ENCODE assay signal across 26 mouse cellular contexts in the genomic region with DNA sequence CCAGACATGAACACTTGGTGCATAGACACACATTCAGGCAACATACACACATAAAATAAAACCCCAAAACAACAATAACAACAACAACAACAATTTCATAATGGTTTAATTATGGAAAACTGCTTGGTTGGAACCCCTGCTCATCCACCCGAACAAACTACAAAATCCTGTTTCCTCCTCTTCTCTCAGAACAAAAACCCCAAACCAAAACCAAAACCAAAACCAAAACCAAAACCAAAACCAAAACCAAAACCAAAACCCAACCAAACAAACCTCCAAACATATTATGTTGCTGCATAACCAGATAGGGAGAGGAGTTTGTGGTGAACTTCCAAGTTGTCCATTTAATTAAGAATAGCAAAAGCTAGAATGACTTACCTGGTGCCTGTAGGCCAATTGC. TPM values are rescaled to one million over a fixed set of nuclear protein-coding genes. Genes with fewer than 3 reads are reported as not detected.
"Had no signal": no experiment of that assay in that cellular context is flagged by ENCODE, and none has a peak within 500 bp of the region (broad histone marks: within the 10 kb centered on the region; RNA-seq: fewer than 3 reads in every experiment).

No protein-coding gene starts in this region.

- H3K36me3 ChIP-seq: heart, embryonic 13.5 days; heart, embryonic 15.5 days; hindbrain, embryonic 13.5 days; hindbrain, embryonic 15.5 days; intestine, embryonic 15.5 days; limb, embryonic 10.5 days; limb, embryonic 12.5 days had no signal

- DNase-seq: gastrocnemius, postnatal 14 days; gastrocnemius, postnatal 36 days; heart, adult 11 months; heart, adult 2 months; heart, postnatal 14 days; heart, postnatal 36 days; kidney, adult 18-20 months; kidney, adult 8-10 months; kidney, postnatal 10 days; kidney, postnatal 25 days; kidney, postnatal 4 days; liver had no signal

- H3K27ac ChIP-seq: heart, adult 2 months; heart, embryonic 13.5 days; heart, embryonic 15.5 days; hindbrain, embryonic 13.5 days; hindbrain, embryonic 15.5 days; hindbrain, postnatal 0 days; intestine, embryonic 15.5 days; layer of hippocampus, adult 2 months; left cerebral cortex, adult 2 months; limb, embryonic 10.5 days; limb, embryonic 12.5 days had no signal

- H3K9me3 ChIP-seq: heart, embryonic 13.5 days; heart, embryonic 15.5 days; hindbrain, embryonic 13.5 days; hindbrain, embryonic 15.5 days; intestine, embryonic 15.5 days; limb, embryonic 10.5 days; limb, embryonic 12.5 days had no signal

- H3K4me1 ChIP-seq: heart, embryonic 15.5 days; hindbrain, embryonic 15.5 days; intestine, embryonic 15.5 days had no signal

- H3K9ac ChIP-seq: heart, embryonic 13.5 days; heart, embryonic 15.5 days; hindbrain, embryonic 13.5 days; hindbrain, embryonic 15.5 days; intestine, embryonic 15.5 days; limb, embryonic 12.5 days had no signal

- H3K4me3 ChIP-seq: heart, adult 2 months; heart, embryonic 13.5 days; heart, embryonic 15.5 days; hindbrain, embryonic 13.5 days; hindbrain, embryonic 15.5 days; intestine, embryonic 15.5 days; layer of hippocampus, adult 2 months; left cerebral cortex, adult 2 months; limb, embryonic 10.5 days; limb, embryonic 12.5 days had no signal

- ATAC-seq: hindbrain, postnatal 0 days; inflammation-experienced regulatory T-cells, adult 6 months; intestine, embryonic 15.5 days; intestine, postnatal 0 days had no signal

- H3K27me3 ChIP-seq: heart, embryonic 13.5 days; heart, embryonic 15.5 days; hindbrain, embryonic 13.5 days; hindbrain, embryonic 15.5 days; intestine, embryonic 15.5 days had no signal

- H3K4me2 ChIP-seq: heart, embryonic 11.5 days; heart, embryonic 13.5 days; heart, embryonic 15.5 days; hindbrain, embryonic 13.5 days; hindbrain, embryonic 15.5 days; intestine, embryonic 15.5 days; limb, embryonic 12.5 days; liver, embryonic 11.5 days had no signal

RNA-seq across cellular contexts. Expression of a gene that starts 17.9 kb away (rescaled TPM):
- polyA plus RNA-seq: inflammation-experienced regulatory T-cells, adult 6 months had no signal
